Mouse (Mus musculus) intestine, embryonic 15.5 days (tissue): ENCODE measurements around the gene Olfr728. TPM values are rescaled to one million over a fixed set of nuclear protein-coding genes. Genes with fewer than 3 reads are reported as not detected.

Source experiments
- ATAC-seq: fragments of 200-750 bp; cut with Nextera tagmentation; 2 replicates; pipeline ENCODE4 v1.8.0; 2017; ENCODE audit warnings: moderate TSS enrichment, moderate library complexity
- H3K27ac ChIP-seq: fragments of 300-500 bp; sonication (generic); 2 replicates; pipeline ENCODE4 v1.5.1; 2015; ENCODE audit warnings: mild to moderate bottlenecking, inconsistent platforms
- H3K27me3 ChIP-seq: fragments of 300-500 bp; sonication (generic); replicated peaks from 2 replicates; pipeline ENCODE4 v1.6.1; 2015; ENCODE audit warnings: inconsistent platforms
- H3K36me3 ChIP-seq: fragments of 300-500 bp; sonication (generic); 2 replicates; pipeline ENCODE4 v1.6.1; 2015; ENCODE audit warnings: inconsistent platforms
- H3K4me1 ChIP-seq: fragments of 300-500 bp; sonication (generic); replicated peaks from 2 replicates; pipeline ENCODE4 v1.6.1; 2015; ENCODE audit warnings: inconsistent platforms
- H3K4me2 ChIP-seq: fragments of 300-500 bp; sonication (generic); replicated peaks from 2 replicates; pipeline ENCODE4 v1.6.1; 2015; ENCODE audit warnings: mild to moderate bottlenecking, inconsistent platforms
- H3K4me3 ChIP-seq: fragments of 300-500 bp; sonication (generic); replicated peaks from 2 replicates; pipeline ENCODE4 v1.5.1; 2015; ENCODE audit warnings: inconsistent platforms
- H3K9ac ChIP-seq: fragments of 300-500 bp; sonication (generic); 2 replicates; pipeline ENCODE4 v1.6.1; 2015; ENCODE audit warnings: inconsistent platforms
- H3K9me3 ChIP-seq: fragments of 300-500 bp; sonication (generic); 2 replicates; pipeline ENCODE4 v1.6.1; 2016; ENCODE audit warnings: inconsistent platforms
- WGBS: fragments of 180-500 bp; shearing (Covaris S2); methylation state at CpG from one replicate; pipeline ENCODE4 v1.1.7; 2015; 5-methylcytosine and 5-hydroxymethylcytosine counted together
- polyA plus RNA-seq: library from polyadenylated mRNA; unstranded; fragments of >200 nt; fragmentation: Nextera tagmentation; extraction: Ambion mirVana; gene quantifications from 2 replicates; pipeline ENCODE4 v1.2.1, GENCODE M21; 2015

Gene Olfr728
- polyA plus RNA-seq = not detected in 2 replicates

DNA sequence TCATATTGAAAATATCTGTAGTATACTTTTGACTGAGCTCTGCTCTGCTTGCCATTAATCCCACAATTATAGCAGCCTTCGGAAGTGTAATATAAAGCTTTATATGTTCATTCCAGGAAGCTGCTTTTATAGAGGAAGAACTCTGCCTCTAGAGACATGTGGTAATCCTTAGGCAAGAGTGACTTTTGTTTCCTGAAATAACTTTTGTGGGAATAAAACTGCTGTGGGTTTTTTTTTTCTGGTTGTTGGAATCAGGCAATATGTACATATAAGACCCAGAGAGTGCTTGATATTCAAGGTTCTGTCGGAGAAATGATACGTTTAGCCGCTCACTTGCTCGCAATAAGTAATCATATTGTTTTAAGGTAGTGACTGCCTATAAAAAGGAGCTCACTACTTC is at the start of gene Olfr728:
Olfr728 (minus strand) TSS at position 101 of the 400 bp plus-strand sequence.
- no peak within 1 kb of the TSS for H3K4me2 ChIP-seq
- H3K27ac ChIP-seq = no peak within 1 kb of the TSS
- WGBS = 89% methylated on average over 5 of the region's 5 CpGs
- H3K4me1 ChIP-seq = no peaks in the 10 kb centered on the region
- no peak within 1 kb of the TSS for H3K4me3 ChIP-seq
- no peaks in the 10 kb centered on the region for H3K27me3 ChIP-seq
- H3K9me3 ChIP-seq = no peaks in the 10 kb centered on the region
- ATAC-seq = no peak
- no peak within 1 kb of the TSS for H3K9ac ChIP-seq
- no peaks in the 10 kb centered on the region for H3K36me3 ChIP-seq

GRCm38 (mm10) chr14:50188098-50188497 is 45.6 kb upstream of the Olfr728 start, which contains the start of gene Olfr730:
TSS of gene Olfr730 (minus strand) at chr14:50188198.
- 44% methylated on average over 1 of the region's 1 CpGs for WGBS
- Histone ChIP-seq H3K4me2 (no peak within 1 kb of the TSS), H3K27me3 (no peaks in the 10 kb centered on the region), H3K27ac (no peak within 1 kb of the TSS), H3K9me3 (no peaks in the 10 kb centered on the region), H3K4me1 (no peaks in the 10 kb centered on the region), H3K9ac (no peak within 1 kb of the TSS), H3K4me3 (no peak within 1 kb of the TSS), H3K36me3 (no peaks in the 10 kb centered on the region)
- ATAC-seq = no peak

GRCm38 (mm10) chr14:50152810-50153209 is 10.3 kb upstream of the Olfr728 start, which contains the start of gene Olfr729:
TSS of gene Olfr729 (minus strand) at chr14:50152910.
- Histone ChIP-seq H3K36me3 (no peaks in the 10 kb centered on the region), H3K9me3 (no peaks in the 10 kb centered on the region), H3K27me3 (no peaks in the 10 kb centered on the region), H3K4me2 (no peak within 1 kb of the TSS), H3K4me1 (no peaks in the 10 kb centered on the region), H3K4me3 (no peak within 1 kb of the TSS), H3K9ac (no peak within 1 kb of the TSS), H3K27ac (no peak within 1 kb of the TSS)
- ATAC-seq = no peak

DNA sequence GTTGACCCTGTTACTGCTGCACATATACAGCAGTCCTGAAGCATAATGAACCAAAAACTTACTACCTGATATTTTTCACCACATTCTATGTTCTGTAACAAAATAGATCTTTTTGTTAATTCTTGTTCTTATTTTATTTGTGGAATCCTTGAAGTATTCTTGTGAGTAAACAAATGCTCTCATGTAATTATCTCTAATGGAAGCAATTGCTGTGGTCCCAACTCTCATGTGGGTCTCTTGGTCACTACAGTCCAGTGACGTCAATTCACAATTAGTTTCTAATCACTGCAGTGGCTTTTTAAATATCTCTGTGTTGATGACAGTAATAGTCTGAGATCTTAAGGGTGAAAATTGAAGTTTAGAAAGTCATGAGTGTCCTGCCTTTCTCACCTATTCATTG is 19.6 kb downstream of the Olfr728 start, which contains the start of gene Olfr727:
Olfr727 (plus strand) TSS at position 301 of the 400 bp plus-strand sequence.
- Histone ChIP-seq H3K4me2 (no peak within 1 kb of the TSS), H3K36me3 (no peaks in the 10 kb centered on the region), H3K9me3 (no peaks in the 10 kb centered on the region), H3K4me3 (no peak within 1 kb of the TSS), H3K9ac (no peak within 1 kb of the TSS), H3K27me3 (no peaks in the 10 kb centered on the region), H3K27ac (no peak within 1 kb of the TSS), H3K4me1 (no peaks in the 10 kb centered on the region)
- ATAC-seq = no peak
- 77% methylated on average over 1 of the region's 1 CpGs for WGBS

DNA sequence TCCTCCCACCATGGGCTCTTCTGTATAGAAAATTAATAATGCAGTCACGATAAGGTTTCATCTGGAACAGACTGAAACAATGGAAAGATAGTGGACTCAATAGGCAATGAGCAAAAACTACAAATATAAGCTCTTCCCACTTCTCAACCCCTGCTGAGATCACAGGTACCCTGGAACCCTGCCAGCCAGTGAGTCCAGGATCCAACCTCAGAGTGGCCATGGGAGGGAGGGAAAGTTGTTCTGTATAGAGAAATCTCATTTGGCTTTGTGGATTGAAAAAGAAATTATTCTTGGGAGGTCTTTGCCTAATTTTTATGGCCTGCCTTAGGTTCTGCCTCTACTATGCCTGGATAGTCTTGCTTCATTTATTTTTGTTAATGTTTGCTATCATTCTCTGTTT is 51.6 kb downstream of the Olfr728 start, which contains the start of gene Olfr726:
Olfr726 (minus strand) TSS at position 101 of the 400 bp plus-strand sequence.
- no peaks in the 10 kb centered on the region for H3K9me3 ChIP-seq
- H3K27me3 ChIP-seq = no peaks in the 10 kb centered on the region
- H3K4me1 ChIP-seq = no peaks in the 10 kb centered on the region
- no peak for ATAC-seq
- WGBS = 74% methylated on average over 1 of the region's 1 CpGs
- no peak within 1 kb of the TSS for H3K4me3 ChIP-seq
- H3K36me3 ChIP-seq = no peaks in the 10 kb centered on the region
- no peak within 1 kb of the TSS for H3K9ac ChIP-seq
- H3K27ac ChIP-seq = no peak within 1 kb of the TSS
- no peak within 1 kb of the TSS for H3K4me2 ChIP-seq

Other genes with a start within 250 kb of the Olfr728 start
- gene Olfr722, start 240.7 kb downstream of the Olfr728 start, polyA plus RNA-seq = not detected in 2 replicates
- gene Olfr723, start 210.9 kb downstream of the Olfr728 start, polyA plus RNA-seq = not detected in 2 replicates
- not detected in 2 replicates for gene Olfr724, start 179.4 kb downstream of the Olfr728 start, polyA plus RNA-seq
- gene Olfr725, start 102.3 kb downstream of the Olfr728 start, polyA plus RNA-seq = not detected in 2 replicates
- not detected in 2 replicates for gene Olfr726, start 51.7 kb downstream of the Olfr728 start, polyA plus RNA-seq
- gene Olfr727, start 19.5 kb downstream of the Olfr728 start, polyA plus RNA-seq = not detected in 2 replicates
- not detected in 2 replicates for gene Olfr729, start 10.2 kb upstream of the Olfr728 start, polyA plus RNA-seq
- not detected in 2 replicates for gene Olfr730, start 45.5 kb upstream of the Olfr728 start, polyA plus RNA-seq
- gene Olfr731, start 99.2 kb upstream of the Olfr728 start, polyA plus RNA-seq = not detected in 2 replicates
- not detected in 2 replicates for gene Olfr732, start 141.5 kb upstream of the Olfr728 start, polyA plus RNA-seq
- gene Olfr733, start 158.8 kb upstream of the Olfr728 start, polyA plus RNA-seq = not detected in 2 replicates
- not detected in 2 replicates for gene Olfr734, start 184.1 kb upstream of the Olfr728 start, polyA plus RNA-seq
- not detected in 2 replicates for gene Olfr735, start 206.2 kb upstream of the Olfr728 start, polyA plus RNA-seq
- 0.10 TPM in 1 of 2 replicates, not detected in the other for gene Tlr11, start 215.2 kb upstream of the Olfr728 start, polyA plus RNA-seq
- gene Olfr736, start 238.5 kb upstream of the Olfr728 start, polyA plus RNA-seq = not detected in 2 replicates